Mouse (Mus musculus) retina, postnatal 7 days (tissue): ENCODE data around the gene Nmb.
"Not testable (repeated sequence)": the region's sequence is repeated elsewhere in the genome, so short reads cannot be mapped to it uniquely, and the experiment has no call there.

Experiments
- DNase-seq: peaks from one replicate; pipeline ENCODE4 v3.0.0-alpha.2; 2012; ENCODE audit warnings: low read depth, low spot score

Gene Nmb

GRCm38 (mm10) chr7:80904921-80905515 lies at the start of gene Nmb:
Gene Nmb, minus strand, starts transcription at chr7:80905076.
- DNase-seq: no peak

- no peak for DNase-seq
These were observed 49.4 kb upstream of the Nmb start for GRCm38 (mm10) chr7:80954251-80954650.

GRCm38 (mm10) chr7:80952140-80952539 lies 47.3 kb upstream of the Nmb start:
- no peak for DNase-seq

GRCm38 (mm10) chr7:80951461-80951860 lies 46.6 kb upstream of the Nmb start:
- DNase-seq: no peak

GRCm38 (mm10) chr7:80947445-80948350 lies 42.8 kb upstream of the Nmb start, which contains the start of gene Sec11a:
Gene Sec11a, minus strand, starts transcription at chr7:80947780.
- DNase-seq: peak; percentile 88

GRCm38 (mm10) chr7:80939808-80940207 lies 34.9 kb upstream of the Nmb start:
- no peak for DNase-seq

- not testable (repeated sequence) for DNase-seq
These were observed 32.4 kb upstream of the Nmb start for GRCm38 (mm10) chr7:80937304-80937666.

- DNase-seq: not testable (repeated sequence)
These were observed 31.9 kb upstream of the Nmb start for GRCm38 (mm10) chr7:80936617-80937303.

- no peak for DNase-seq
These were observed 31.0 kb upstream of the Nmb start for GRCm38 (mm10) chr7:80935834-80936233.

- no peak for DNase-seq
These were observed 27.9 kb upstream of the Nmb start for GRCm38 (mm10) chr7:80932777-80933176.

- no peak for DNase-seq
These were observed 26.8 kb upstream of the Nmb start for GRCm38 (mm10) chr7:80931618-80932207.

GRCm38 (mm10) chr7:80923165-80923564 lies 18.3 kb upstream of the Nmb start:
- DNase-seq: no peak

GRCm38 (mm10) chr7:80919647-80920008 lies 14.8 kb upstream of the Nmb start:
- DNase-seq: no peak

- no peak for DNase-seq
These were observed 14.2 kb upstream of the Nmb start for GRCm38 (mm10) chr7:80918982-80919646.

- DNase-seq: no peak
These were observed 13.1 kb upstream of the Nmb start for GRCm38 (mm10) chr7:80917916-80918465.

- no peak for DNase-seq
These were observed 7.6 kb upstream of the Nmb start for GRCm38 (mm10) chr7:80912496-80912895.

- no peak for DNase-seq
These were observed 6.2 kb upstream of the Nmb start for GRCm38 (mm10) chr7:80911053-80911452.

GRCm38 (mm10) chr7:80903625-80904422 lies 1.1 kb downstream of the Nmb start:
- DNase-seq: no peak

- no peak for DNase-seq
These were observed 3.2 kb downstream of the Nmb start for GRCm38 (mm10) chr7:80901541-80902274.
